Comparison of ENCODE assay signal across 30 mouse cellular contexts in genomic region chr2:75448221-75448620, GRCm38 (mm10).
DNase-seq lines count a peak whose midpoint lies in the region; ATAC-seq and TF ChIP-seq lines count a peak whose summit lies in the region.
"Had no signal": no experiment of that assay in that cellular context is flagged by ENCODE, and none has a peak within 500 bp of the region (broad histone marks: within the 10 kb centered on the region; RNA-seq: fewer than 3 reads in every experiment).

No protein-coding gene starts in this region.

- no peak for TF ChIP-seq CTCF in hindbrain, postnatal 0 days (IDR thresholded peaks at IDR 0.05; ENCODE audit: low read depth)

- H3K36me3 ChIP-seq in hindbrain, embryonic 14.5 days (replicated peaks; ENCODE audit: control insufficient read depth, insufficient read depth) = no peaks in the 10 kb centered on the region
- no peaks in the 10 kb centered on the region for H3K36me3 ChIP-seq in hindbrain, postnatal 0 days (ENCODE audit: insufficient read depth, low read length)
- H3K36me3 ChIP-seq in limb, embryonic 10.5 days = no peaks in the 10 kb centered on the region
- H3K36me3 ChIP-seq: embryonic facial prominence, embryonic 12.5 days; forebrain, embryonic 10.5 days; heart, embryonic 12.5 days; hindbrain, embryonic 15.5 days; kidney, embryonic 15.5 days; limb, embryonic 12.5 days; liver, embryonic 15.5 days had no signal

- H3K9ac ChIP-seq in hindbrain, embryonic 14.5 days = no peak overlapping the region
- no peak overlapping the region for H3K9ac ChIP-seq in hindbrain, postnatal 0 days (replicated peaks; ENCODE audit: low read length)
- H3K9ac ChIP-seq: embryonic facial prominence, embryonic 12.5 days; heart, embryonic 12.5 days; hindbrain, embryonic 15.5 days; kidney, embryonic 15.5 days; limb, embryonic 12.5 days; liver, embryonic 15.5 days; lung, embryonic 14.5 days had no signal

- ATAC-seq in hindbrain, embryonic 14.5 days (ENCODE audit: low FRiP score) = no peak
- ATAC-seq in hindbrain, postnatal 0 days = no peak
- ATAC-seq: activated CD4-positive, CD25-positive, alpha-beta regulatory T cell, adult 4 months; CD4-positive, CD25-positive, alpha-beta regulatory T cell, adult 4 months; forebrain, embryonic 16.5 days had no signal

- peak; percentile 9 for DNase-seq in adrenal gland, adult 8-10 months
- DNase-seq in adrenal gland, postnatal 14 days = no peak
- no peak for DNase-seq in hindbrain, embryonic 14.5 days (ENCODE audit: low spot score)
- no peak for DNase-seq in hindbrain, postnatal 0 days (ENCODE audit: low spot score)
- peak; percentile 22 for DNase-seq in testis, postnatal 14 days (ENCODE audit: low spot score)
- DNase-seq in testis, postnatal 10 days (ENCODE audit: low spot score) = no peak
- DNase-seq in limb, embryonic 10.5 days (ENCODE audit: low spot score) = no peak
- DNase-seq: cerebellum, adult 11-12 months; cerebellum, adult 9-11 months; embryo, embryonic 11 days; gastrocnemius, adult 2 months; gastrocnemius, postnatal 36 days; heart, adult 2 months; kidney, adult 18-20 months; kidney, postnatal 25 days; lung, embryonic 14.5 days; lung, postnatal 14 days; right cerebral cortex, adult 18-20 months; right cerebral cortex, postnatal 4 days had no signal

- no peaks in the 10 kb centered on the region for H3K27me3 ChIP-seq in hindbrain, embryonic 14.5 days (ENCODE audit: control insufficient read depth, insufficient read depth, low read length)
- H3K27me3 ChIP-seq in hindbrain, postnatal 0 days (ENCODE audit: insufficient read depth, low read length) = no peaks in the 10 kb centered on the region
- H3K27me3 ChIP-seq in limb, embryonic 10.5 days (ENCODE audit: low read depth, poor library complexity, severe bottlenecking) = no peaks in the 10 kb centered on the region
- H3K27me3 ChIP-seq: embryonic facial prominence, embryonic 12.5 days; heart, embryonic 12.5 days; hindbrain, embryonic 15.5 days; kidney, embryonic 15.5 days; liver, embryonic 15.5 days had no signal

- H3K27ac ChIP-seq in hindbrain, embryonic 14.5 days = peak overlapping the region; percentile 7; the same call in 1 of the 2 replicates
- H3K27ac ChIP-seq in hindbrain, postnatal 0 days = no peak overlapping the region
- no peak overlapping the region for H3K27ac ChIP-seq in limb, embryonic 10.5 days
- H3K27ac ChIP-seq: embryonic facial prominence, embryonic 12.5 days; forebrain, embryonic 10.5 days; gastrocnemius, adult 2 months; heart, adult 2 months; hindbrain, embryonic 15.5 days; kidney, embryonic 15.5 days; limb, embryonic 12.5 days; liver, embryonic 15.5 days; stomach, postnatal 0 days had no signal

- H3K4me2 ChIP-seq in hindbrain, embryonic 14.5 days (replicated peaks) = no peak overlapping the region
- no peak overlapping the region for H3K4me2 ChIP-seq in hindbrain, postnatal 0 days (ENCODE audit: low read depth, low read length)
- H3K4me2 ChIP-seq: embryonic facial prominence, embryonic 12.5 days; heart, embryonic 12.5 days; hindbrain, embryonic 15.5 days; kidney, embryonic 15.5 days; limb, embryonic 12.5 days; liver, embryonic 15.5 days; lung, embryonic 14.5 days had no signal

- no peaks in the 10 kb centered on the region; the same call in 1 of the 2 replicates for H3K4me1 ChIP-seq in hindbrain, embryonic 14.5 days (replicated peaks; ENCODE audit: control insufficient read depth, insufficient read depth, low read length)
- H3K4me1 ChIP-seq in hindbrain, postnatal 0 days (ENCODE audit: insufficient read depth, low read length) = 0 out of 2 replicates have a peak, but pooled peaks cover 2% of the 10 kb centered on the region
- H3K4me1 ChIP-seq in limb, embryonic 10.5 days = peaks cover 44% of the 10 kb centered on the region
- H3K4me1 ChIP-seq: embryonic facial prominence, embryonic 12.5 days; heart, embryonic 12.5 days; kidney, embryonic 15.5 days; limb, embryonic 12.5 days; liver, embryonic 15.5 days had no signal

- no peak overlapping the region for H3K4me3 ChIP-seq in hindbrain, embryonic 14.5 days (replicated peaks; ENCODE audit: low read length)
- no peak overlapping the region for H3K4me3 ChIP-seq in hindbrain, postnatal 0 days (ENCODE audit: low read length)
- no peak overlapping the region for H3K4me3 ChIP-seq in limb, embryonic 10.5 days
- H3K4me3 ChIP-seq: embryonic facial prominence, embryonic 12.5 days; forebrain, embryonic 10.5 days; gastrocnemius, adult 2 months; heart, adult 2 months; heart, embryonic 12.5 days; hindbrain, embryonic 15.5 days; kidney, embryonic 15.5 days; limb, embryonic 12.5 days; liver, embryonic 15.5 days had no signal

- 76% methylated on average over 5 of the region's 5 CpGs for WGBS in hindbrain, embryonic 14.5 days
- WGBS in hindbrain, postnatal 0 days = 67% methylated on average over 5 of the region's 5 CpGs
- WGBS in limb, embryonic 10.5 days = 81% methylated on average over 5 of the region's 5 CpGs

- no peaks in the 10 kb centered on the region for H3K9me3 ChIP-seq in hindbrain, embryonic 14.5 days (ENCODE audit: control insufficient read depth, low read length)
- H3K9me3 ChIP-seq in hindbrain, postnatal 0 days (ENCODE audit: low read length) = no peaks in the 10 kb centered on the region
- H3K9me3 ChIP-seq in limb, embryonic 10.5 days (replicated peaks) = no peaks in the 10 kb centered on the region
- H3K9me3 ChIP-seq: embryonic facial prominence, embryonic 12.5 days; forebrain, embryonic 10.5 days; heart, embryonic 12.5 days; hindbrain, embryonic 15.5 days; kidney, embryonic 15.5 days; limb, embryonic 12.5 days; liver, embryonic 15.5 days had no signal

Comparison
In these comparisons a context has a peak if more than half of its experiments do, and no peak if none do; other contexts are left out.
1. DNase-seq: peak in adrenal gland, adult 8-10 months (single experiment) and testis, postnatal 14 days (single experiment); none in adrenal gland, postnatal 14 days (single experiment), hindbrain, embryonic 14.5 days (single experiment), hindbrain, postnatal 0 days (single experiment), testis, postnatal 10 days (single experiment) and limb, embryonic 10.5 days (single experiment).